Mouse (Mus musculus): ENCODE results near the gene Plxnb3. TPM values are rescaled to one million over a fixed set of nuclear protein-coding genes. Genes with fewer than 3 reads are reported as not detected.

The Plxnb3 gene
- polyA plus RNA-seq (2014; fragmentation: Illumina TruSeq; extraction: RNeasy Lipid Tissue Mini Kit (QIAGEN cat#74804); ENCODE audit: low read depth, low replicate concordance): not detected

DNA sequence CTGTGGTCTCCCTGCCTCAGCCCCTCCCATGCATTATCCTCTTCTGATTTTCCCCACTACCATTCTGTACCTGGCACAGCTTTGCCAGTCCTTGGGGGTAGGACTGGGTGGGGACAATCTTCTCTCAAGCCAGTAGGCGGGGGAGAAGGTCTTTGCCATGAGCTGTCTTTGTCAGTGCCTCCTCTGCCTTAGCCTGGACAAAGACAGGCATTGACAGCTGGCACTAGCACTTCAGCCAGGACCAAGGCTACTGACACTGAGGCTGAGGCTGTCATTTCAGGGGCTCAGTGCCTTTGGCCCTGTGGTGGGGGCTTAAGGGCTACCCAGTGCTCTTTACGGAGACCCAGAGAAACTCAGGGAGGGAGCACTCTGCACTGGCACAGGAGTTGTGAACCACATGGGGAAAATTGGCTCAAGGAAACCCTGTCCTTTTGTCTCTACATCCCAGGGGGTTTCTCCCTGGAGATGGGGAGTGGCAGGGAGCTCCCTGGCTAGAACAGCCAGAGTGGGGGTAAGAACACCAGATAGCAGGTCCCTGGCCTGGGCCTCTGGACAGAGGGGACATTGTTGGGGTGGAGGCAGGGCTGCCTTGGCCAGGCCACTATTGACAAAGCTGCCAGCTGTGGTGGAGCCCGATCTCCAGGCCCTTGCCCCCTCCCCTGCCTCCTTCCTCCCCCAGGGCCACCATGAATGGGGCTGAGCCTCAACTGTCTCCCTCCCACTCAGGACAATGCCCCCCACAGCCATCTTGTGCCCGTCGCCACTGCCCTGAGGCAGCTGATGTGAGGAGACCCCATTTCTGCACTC lies at the start of gene Plxnb3:
Gene Plxnb3, plus strand, starts transcription at position 757 of the 807 bp plus-strand sequence.

DNA sequence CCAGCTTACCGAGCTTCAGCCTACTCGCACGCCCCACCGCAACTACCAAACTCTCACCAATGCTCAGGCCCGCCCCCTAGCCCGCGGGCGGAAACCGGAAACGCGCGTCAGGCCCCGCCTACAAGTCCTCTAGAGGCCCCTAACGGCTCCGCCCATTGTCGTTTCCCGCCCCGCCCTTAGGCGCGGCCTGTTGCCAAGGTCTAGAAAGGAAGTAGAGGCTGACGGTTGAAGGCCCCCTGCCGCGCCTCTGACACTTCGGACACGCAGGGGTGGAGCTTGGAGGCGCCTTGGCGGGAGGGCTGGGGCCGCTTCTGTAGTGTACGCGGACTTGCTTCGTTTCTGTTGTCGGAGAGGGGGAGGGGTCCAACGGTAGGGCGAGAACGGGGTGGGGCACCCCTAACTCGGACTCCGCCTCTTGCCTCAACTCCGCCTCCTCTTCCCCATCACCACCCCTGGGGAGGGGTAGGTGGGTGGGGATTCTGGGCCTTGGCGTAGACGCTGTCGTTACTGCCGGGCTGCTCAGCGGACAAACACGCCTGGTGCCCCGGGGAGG lies 40.7 kb upstream of the Plxnb3 start, which contains the start of the genes Bcap31 and Abcd1:
Gene Bcap31, minus strand, starts transcription at position 67 of the 553 bp plus-strand sequence.
Gene Abcd1, plus strand, starts transcription at position 489 of the 553 bp plus-strand sequence.

DNA sequence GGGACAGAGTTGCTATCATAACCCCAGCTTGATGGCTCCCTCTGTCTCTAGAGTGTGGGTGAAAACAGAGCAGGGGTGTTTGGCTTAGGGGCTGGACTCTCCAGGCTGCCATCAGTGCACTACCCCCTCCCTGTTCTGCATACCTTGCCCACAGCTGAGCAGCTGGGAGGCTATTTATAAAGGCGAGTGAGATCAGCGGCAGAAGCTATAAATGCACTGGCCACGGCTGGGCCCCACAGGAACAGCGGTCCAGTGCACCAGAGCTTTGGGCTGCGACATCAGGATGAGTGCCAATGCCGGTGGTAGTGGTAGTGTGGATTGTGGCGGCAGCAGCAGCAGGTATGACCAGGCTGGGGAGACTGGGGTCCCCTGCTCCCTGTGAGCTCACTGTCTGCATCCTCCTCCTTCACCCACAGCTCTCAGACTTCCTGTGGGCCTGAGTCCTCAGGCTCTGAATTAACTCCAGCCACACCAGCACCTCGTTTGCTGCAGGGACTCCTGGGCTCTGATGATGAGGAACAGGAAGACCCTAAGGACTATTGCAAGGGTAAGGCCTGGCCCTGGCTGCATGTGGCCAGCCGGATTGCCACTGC lies 17.4 kb downstream of the Plxnb3 start, which contains the start of gene Srpk3:
Gene Srpk3, plus strand, starts transcription at position 238 of the 593 bp plus-strand sequence.

DNA sequence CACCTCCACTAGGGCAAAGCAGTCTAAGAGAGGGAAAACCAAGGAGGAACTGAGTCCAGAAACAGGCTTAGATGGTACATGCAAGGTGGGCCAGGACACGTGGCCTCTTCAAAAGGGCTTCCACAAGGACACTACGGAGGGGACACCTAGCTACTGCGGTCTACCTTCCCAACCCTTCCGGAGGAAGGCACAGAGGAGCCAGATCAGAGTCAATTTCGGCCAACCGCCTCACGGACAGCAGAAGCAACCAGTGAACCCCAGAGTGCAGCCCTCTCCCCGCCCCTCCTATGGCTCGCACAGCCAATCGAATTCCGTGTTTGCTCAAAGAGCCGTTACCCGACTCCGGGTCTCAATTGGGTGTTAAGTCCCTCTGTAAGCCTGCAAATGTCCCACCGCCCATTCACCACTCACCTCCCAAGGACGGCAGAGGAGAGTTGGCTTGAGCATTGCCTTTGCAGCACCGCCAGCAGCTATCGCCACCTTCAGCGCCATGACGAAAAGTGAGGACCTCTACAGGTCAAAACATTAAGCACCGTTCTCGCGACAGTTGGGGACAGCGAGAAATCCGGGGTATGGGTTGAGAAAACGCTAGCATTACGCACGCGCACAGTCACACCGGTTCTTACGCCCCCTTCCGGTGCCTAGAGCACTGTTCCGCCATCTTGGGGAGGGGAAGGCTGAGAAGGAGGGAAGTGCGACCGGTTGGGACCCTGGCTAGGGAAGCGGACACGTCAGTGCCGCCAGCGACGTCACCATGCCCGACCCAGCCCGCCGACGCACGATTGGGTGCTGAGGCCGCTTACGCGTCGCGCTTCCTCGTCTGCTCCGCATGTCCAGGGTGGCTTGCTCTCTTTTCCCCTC lies 29.7 kb downstream of the Plxnb3 start, which contains the start of the genes Idh3g and Ssr4:
Gene Idh3g, minus strand, starts transcription at position 534 of the 861 bp plus-strand sequence.
Gene Ssr4, plus strand, starts transcription at position 665 of the 861 bp plus-strand sequence.

Other genes with a start within 250 kb of the Plxnb3 start
- 0.17 TPM for gene Dusp9, start 117.7 kb upstream of the Plxnb3 start, polyA plus RNA-seq (2014; fragmentation: Illumina TruSeq; extraction: RNeasy Lipid Tissue Mini Kit (QIAGEN cat#74804); ENCODE audit: low read depth, low replicate concordance)
- not detected for gene Pnck, start 97.0 kb upstream of the Plxnb3 start, polyA plus RNA-seq (2014; fragmentation: Illumina TruSeq; extraction: RNeasy Lipid Tissue Mini Kit (QIAGEN cat#74804); ENCODE audit: low read depth, low replicate concordance)
- 3.2 TPM for gene Slc6a8, start 83.9 kb upstream of the Plxnb3 start, polyA plus RNA-seq (2014; fragmentation: Illumina TruSeq; extraction: RNeasy Lipid Tissue Mini Kit (QIAGEN cat#74804); ENCODE audit: low read depth, low replicate concordance)
- 26.6 TPM for gene Bcap31, start 40.9 kb upstream of the Plxnb3 start, polyA plus RNA-seq (2014; fragmentation: Illumina TruSeq; extraction: RNeasy Lipid Tissue Mini Kit (QIAGEN cat#74804); ENCODE audit: low read depth, low replicate concordance)
- gene Abcd1, start 40.5 kb upstream of the Plxnb3 start, polyA plus RNA-seq (2014; fragmentation: Illumina TruSeq; extraction: RNeasy Lipid Tissue Mini Kit (QIAGEN cat#74804); ENCODE audit: low read depth, low replicate concordance): 1.8 TPM
- gene Srpk3, start 17.3 kb downstream of the Plxnb3 start, polyA plus RNA-seq (2014; fragmentation: Illumina TruSeq; extraction: RNeasy Lipid Tissue Mini Kit (QIAGEN cat#74804); ENCODE audit: low read depth, low replicate concordance): not detected
- gene Idh3g, start 29.8 kb downstream of the Plxnb3 start, polyA plus RNA-seq (2014; fragmentation: Illumina TruSeq; extraction: RNeasy Lipid Tissue Mini Kit (QIAGEN cat#74804); ENCODE audit: low read depth, low replicate concordance): 7.8 TPM
- 9.3 TPM for gene Ssr4, start 29.9 kb downstream of the Plxnb3 start, polyA plus RNA-seq (2014; fragmentation: Illumina TruSeq; extraction: RNeasy Lipid Tissue Mini Kit (QIAGEN cat#74804); ENCODE audit: low read depth, low replicate concordance)
- 0.14 TPM for gene Pdzd4, start 67.9 kb downstream of the Plxnb3 start, polyA plus RNA-seq (2014; fragmentation: Illumina TruSeq; extraction: RNeasy Lipid Tissue Mini Kit (QIAGEN cat#74804); ENCODE audit: low read depth, low replicate concordance)
- gene Avpr2, start 135.0 kb downstream of the Plxnb3 start, polyA plus RNA-seq (2014; fragmentation: Illumina TruSeq; extraction: RNeasy Lipid Tissue Mini Kit (QIAGEN cat#74804); ENCODE audit: low read depth, low replicate concordance): not detected
- gene L1cam, start 139.0 kb downstream of the Plxnb3 start, polyA plus RNA-seq (2014; fragmentation: Illumina TruSeq; extraction: RNeasy Lipid Tissue Mini Kit (QIAGEN cat#74804); ENCODE audit: low read depth, low replicate concordance): not detected
- 0.07 TPM for gene Arhgap4, start 164.8 kb downstream of the Plxnb3 start, polyA plus RNA-seq (2014; fragmentation: Illumina TruSeq; extraction: RNeasy Lipid Tissue Mini Kit (QIAGEN cat#74804); ENCODE audit: low read depth, low replicate concordance)
- gene Naa10, start 164.9 kb downstream of the Plxnb3 start, polyA plus RNA-seq (2014; fragmentation: Illumina TruSeq; extraction: RNeasy Lipid Tissue Mini Kit (QIAGEN cat#74804); ENCODE audit: low read depth, low replicate concordance): 1.2 TPM
- gene Renbp, start 173.8 kb downstream of the Plxnb3 start, polyA plus RNA-seq (2014; fragmentation: Illumina TruSeq; extraction: RNeasy Lipid Tissue Mini Kit (QIAGEN cat#74804); ENCODE audit: low read depth, low replicate concordance): not detected
- gene Hcfc1, start 209.3 kb downstream of the Plxnb3 start, polyA plus RNA-seq (2014; fragmentation: Illumina TruSeq; extraction: RNeasy Lipid Tissue Mini Kit (QIAGEN cat#74804); ENCODE audit: low read depth, low replicate concordance): 10.4 TPM